Mouse (Mus musculus) neural tube, embryonic 13.5 days (tissue): ENCODE data around the gene Zfp691. TPM values are rescaled to one million over a fixed set of nuclear protein-coding genes. Genes with fewer than 3 reads are reported as not detected.
A peak's percentile ranks its signal among the peaks of the same experiment; 100 is the strongest.

ENCODE experiments used
- ATAC-seq: fragments of 200-750 bp; cut with Nextera tagmentation; 2 replicates; pipeline ENCODE4 v1.8.0; 2017; ENCODE audit warnings: low read depth, mild to moderate bottlenecking, moderate TSS enrichment, moderate library complexity
- H3K27ac ChIP-seq: fragments of 300-500 bp; sonication (generic); replicated peaks from 2 replicates; pipeline ENCODE4 v1.5.1; 2015; ENCODE audit warnings: moderate library complexity, mild to moderate bottlenecking, inconsistent platforms
- H3K27me3 ChIP-seq: fragments of 300-500 bp; sonication (generic); 2 replicates; pipeline ENCODE4 v1.6.1; 2015; ENCODE audit warnings: mild to moderate bottlenecking, inconsistent platforms
- H3K36me3 ChIP-seq: fragments of 300-500 bp; sonication (generic); 2 replicates; pipeline ENCODE4 v1.6.1; 2015; ENCODE audit warnings: mild to moderate bottlenecking, inconsistent platforms
- H3K4me1 ChIP-seq: fragments of 300-500 bp; sonication (generic); replicated peaks from 2 replicates; pipeline ENCODE4 v1.6.1; 2015; ENCODE audit warnings: inconsistent platforms
- H3K4me2 ChIP-seq: fragments of 300-500 bp; sonication (generic); 2 replicates; pipeline ENCODE4 v1.6.1; 2015; ENCODE audit warnings: inconsistent platforms, mild to moderate bottlenecking, moderate library complexity
- H3K4me3 ChIP-seq: fragments of 300-500 bp; sonication (generic); 2 replicates; pipeline ENCODE4 v1.5.1; 2015; ENCODE audit warnings: mild to moderate bottlenecking, inconsistent platforms
- H3K9ac ChIP-seq: fragments of 300-500 bp; sonication (generic); 2 replicates; pipeline ENCODE4 v1.6.1; 2015; ENCODE audit warnings: moderate library complexity, mild to moderate bottlenecking, inconsistent platforms
- H3K9me3 ChIP-seq: fragments of 300-500 bp; sonication (generic); 2 replicates; pipeline ENCODE4 v1.6.1; 2016; ENCODE audit warnings: inconsistent platforms
- WGBS: fragments of 180-500 bp; shearing (Covaris S2); methylation state at CpG from one replicate; pipeline ENCODE4 v1.1.7; 2015; 5-methylcytosine and 5-hydroxymethylcytosine counted together
- polyA plus RNA-seq: library from polyadenylated mRNA; unstranded; fragments of >200 nt; fragmentation: Nextera tagmentation; extraction: Ambion mirVana; gene quantifications from 2 replicates; pipeline ENCODE4 v1.2.1, GENCODE M21; 2015

Gene Zfp691
- 7.8 and 10.1 TPM in 2 replicates for polyA plus RNA-seq

DNA sequence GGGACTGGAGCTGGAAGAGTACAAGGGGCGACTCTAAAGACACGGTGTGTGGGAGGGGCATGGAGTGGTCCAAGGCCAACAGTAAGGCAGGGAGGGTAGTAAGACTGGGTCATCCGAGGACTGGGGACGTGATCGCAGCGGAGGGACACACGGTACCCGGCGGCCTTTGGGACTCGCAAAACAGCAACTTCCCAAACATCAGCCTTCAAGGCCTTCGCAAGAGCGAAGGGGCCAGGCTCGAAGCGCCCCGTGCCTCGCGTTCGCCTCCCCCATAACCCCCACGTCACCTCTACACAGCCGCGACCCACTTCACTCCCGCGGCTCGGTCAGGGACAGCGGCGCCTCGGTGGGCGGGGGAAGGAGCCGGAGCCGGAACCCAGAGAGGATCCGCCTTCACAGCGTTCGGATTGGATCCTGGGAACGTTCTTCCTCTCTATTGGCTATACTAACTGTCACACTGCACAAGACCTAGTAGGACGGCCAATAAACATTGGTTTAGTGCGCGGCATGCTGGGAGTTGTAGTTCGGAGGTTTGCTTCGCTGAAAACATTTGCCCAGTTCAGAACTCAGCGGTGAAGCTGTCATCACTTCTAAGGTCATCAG is at the start of gene Zfp691:
Zfp691 (minus strand) TSS at position 345 of the 603 bp plus-strand sequence.
- H3K4me2 ChIP-seq, result peak within 1 kb of the TSS; percentile 76
- no peaks in the 10 kb centered on the region for H3K27me3 ChIP-seq
- H3K9ac ChIP-seq, result peak within 1 kb of the TSS; percentile 86
- WGBS, result under 1% methylated on average over 40 of the region's 40 CpGs
- peak within 1 kb of the TSS; percentile 71 for H3K4me3 ChIP-seq
- H3K4me1 ChIP-seq, result peaks cover 27% of the 10 kb centered on the region
- peak; percentile 100 for ATAC-seq
- peaks cover 21% of the 10 kb centered on the region for H3K36me3 ChIP-seq
- H3K27ac ChIP-seq, result peak within 1 kb of the TSS; percentile 59; the same call in 1 of the 2 replicates
- H3K9me3 ChIP-seq, result no peaks in the 10 kb centered on the region

DNA sequence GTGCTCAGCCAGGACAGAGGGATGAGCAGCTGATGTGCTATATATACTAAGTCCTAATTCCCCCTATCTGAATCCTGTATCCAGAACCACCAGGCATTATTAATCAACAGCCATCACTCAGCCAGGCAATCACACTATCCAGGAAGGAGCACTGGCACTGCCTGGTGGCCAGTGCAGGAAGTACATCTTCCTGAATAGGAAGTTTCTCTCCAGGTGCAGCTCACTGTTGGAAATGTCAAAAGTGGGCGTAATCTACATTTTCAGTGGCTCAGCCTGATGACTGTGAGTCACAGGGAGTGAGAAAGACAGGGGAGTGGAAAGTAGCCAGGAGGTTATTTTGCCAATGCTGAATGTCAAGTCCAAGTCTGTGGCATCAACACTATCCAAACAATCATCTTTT is 49.7 kb upstream of the Zfp691 start:
- no peak overlapping the region for H3K9ac ChIP-seq
- no peak overlapping the region for H3K27ac ChIP-seq
- H3K4me1 ChIP-seq, result no peaks in the 10 kb centered on the region
- 97% methylated on average over 1 of the region's 1 CpGs for WGBS
- no peaks in the 10 kb centered on the region for H3K27me3 ChIP-seq
- H3K9me3 ChIP-seq, result no peaks in the 10 kb centered on the region
- ATAC-seq, result no peak
- H3K4me2 ChIP-seq, result no peak overlapping the region
- no peak overlapping the region for H3K4me3 ChIP-seq
- peaks cover 55% of the 10 kb centered on the region for H3K36me3 ChIP-seq

DNA sequence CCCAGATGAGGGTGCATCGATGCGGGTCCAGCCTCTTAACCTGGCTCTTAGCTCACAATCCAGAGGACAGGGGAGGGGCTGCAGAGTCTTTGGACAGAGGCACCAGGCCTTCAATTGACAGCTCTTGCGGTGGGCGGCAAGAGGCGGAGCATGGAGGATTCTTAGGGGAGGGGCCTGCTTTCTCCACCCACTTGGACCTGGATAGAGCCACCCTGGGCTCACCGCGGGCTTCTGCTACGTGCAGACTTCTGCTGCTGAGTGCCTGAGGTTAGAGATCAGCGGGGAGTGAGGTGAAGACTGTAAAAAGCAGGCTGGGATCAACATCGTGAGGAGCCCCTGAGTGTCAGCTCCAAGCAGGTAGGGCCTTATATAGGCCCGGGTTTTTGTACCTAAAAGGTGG is 44.2 kb upstream of the Zfp691 start, which contains the start of gene Tmem269:
Tmem269 (minus strand) TSS at position 49 of the 400 bp plus-strand sequence.
- 14% methylated on average over 11 of the region's 11 CpGs for WGBS
- Histone ChIP-seq H3K27me3 (no peaks in the 10 kb centered on the region), H3K4me2 (no peak within 1 kb of the TSS), H3K4me1 (peaks cover 10% of the 10 kb centered on the region; the same call in 1 of the 2 replicates), H3K9ac (no peak within 1 kb of the TSS), H3K27ac (no peak within 1 kb of the TSS), H3K4me3 (no peak within 1 kb of the TSS), H3K36me3 (0 out of 2 replicates have a peak, but pooled peaks cover 4% of the 10 kb centered on the region), H3K9me3 (no peaks in the 10 kb centered on the region)
- ATAC-seq, result no peak

DNA sequence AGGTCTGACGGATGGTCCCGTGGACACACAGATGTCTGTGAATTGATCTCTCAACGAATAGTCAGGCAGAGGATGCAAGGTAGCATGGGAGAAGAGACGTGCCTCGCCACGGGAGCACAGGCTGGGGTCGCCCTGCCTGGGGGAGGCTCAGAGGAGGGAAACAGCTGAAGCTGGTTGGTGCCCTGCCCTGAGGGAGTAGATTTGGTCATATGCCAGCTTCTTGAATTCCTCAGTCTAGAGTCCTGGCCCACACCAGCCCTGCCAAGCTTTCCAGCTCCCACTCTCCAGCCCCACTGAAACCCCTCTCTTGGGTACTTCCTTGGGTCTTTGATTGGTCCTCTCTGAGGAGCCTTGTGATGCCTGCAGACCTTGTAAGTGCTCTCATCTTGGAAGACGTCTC is 42.7 kb upstream of the Zfp691 start:
- ATAC-seq, result no peak
- Histone ChIP-seq H3K27ac (no peak overlapping the region), H3K4me3 (no peak overlapping the region), H3K27me3 (no peaks in the 10 kb centered on the region), H3K36me3 (no peaks in the 10 kb centered on the region), H3K9ac (no peak overlapping the region), H3K4me2 (no peak overlapping the region), H3K4me1 (peaks cover 10% of the 10 kb centered on the region; the same call in 1 of the 2 replicates), H3K9me3 (no peaks in the 10 kb centered on the region)
- WGBS, result 73% methylated on average over 8 of the region's 8 CpGs

DNA sequence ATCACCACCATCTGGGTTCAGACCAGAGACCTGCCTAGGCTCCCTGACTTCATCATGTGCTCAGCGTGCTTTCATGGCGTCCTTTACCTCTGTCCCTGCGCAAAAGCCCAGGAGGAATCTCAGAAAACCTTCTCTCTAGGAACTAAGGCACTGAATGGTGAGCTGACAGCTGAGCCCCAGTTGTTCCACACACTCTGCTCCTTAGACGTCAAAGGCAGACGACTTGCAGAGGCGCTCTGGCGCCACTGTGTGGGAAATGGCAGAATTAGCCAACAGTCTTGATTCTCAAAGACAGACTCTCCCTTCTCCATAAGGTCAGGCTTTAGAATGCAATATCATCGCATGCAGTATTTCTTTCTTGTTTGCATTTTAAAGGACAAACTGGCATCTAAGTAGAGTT is 30.7 kb upstream of the Zfp691 start:
- Histone ChIP-seq H3K9ac (no peak overlapping the region), H3K4me3 (no peak overlapping the region), H3K36me3 (peaks cover 24% of the 10 kb centered on the region), H3K4me1 (peaks cover 13% of the 10 kb centered on the region), H3K27ac (no peak overlapping the region), H3K27me3 (no peaks in the 10 kb centered on the region), H3K9me3 (no peaks in the 10 kb centered on the region), H3K4me2 (no peak overlapping the region)
- WGBS, result 17% methylated on average over 8 of the region's 8 CpGs
- ATAC-seq, result peak; percentile 74; the same call in 1 of the 2 replicates

DNA sequence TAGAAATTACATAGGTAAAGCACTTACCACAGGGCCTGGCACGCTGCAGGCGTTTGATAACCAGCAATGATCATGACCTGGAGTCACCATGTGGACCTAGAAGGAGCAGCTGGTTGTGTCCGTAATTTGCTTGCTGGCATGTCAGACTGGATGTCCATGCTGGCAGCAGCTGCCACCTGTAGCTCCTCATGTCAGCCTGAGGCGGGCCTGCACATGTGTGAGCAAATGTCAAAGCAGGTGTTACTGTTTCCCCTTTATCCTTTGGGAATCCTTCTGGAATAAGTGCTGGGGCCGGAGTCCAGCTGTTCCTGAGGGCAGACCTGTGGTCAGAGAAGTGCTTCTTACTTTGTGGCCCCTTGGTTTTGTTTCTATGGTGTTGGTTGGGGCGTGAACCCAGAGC is 24.1 kb upstream of the Zfp691 start:
- Histone ChIP-seq H3K4me2 (0 out of 2 replicates have a peak overlapping the region, but pooled peaks have one; percentile 70), H3K9ac (no peak overlapping the region), H3K4me1 (peaks cover 31% of the 10 kb centered on the region), H3K36me3 (peaks cover 35% of the 10 kb centered on the region), H3K9me3 (no peaks in the 10 kb centered on the region), H3K27me3 (no peaks in the 10 kb centered on the region), H3K27ac (no peak overlapping the region), H3K4me3 (no peak overlapping the region)
- no peak for ATAC-seq
- WGBS, result 82% methylated on average over 6 of the region's 6 CpGs

DNA sequence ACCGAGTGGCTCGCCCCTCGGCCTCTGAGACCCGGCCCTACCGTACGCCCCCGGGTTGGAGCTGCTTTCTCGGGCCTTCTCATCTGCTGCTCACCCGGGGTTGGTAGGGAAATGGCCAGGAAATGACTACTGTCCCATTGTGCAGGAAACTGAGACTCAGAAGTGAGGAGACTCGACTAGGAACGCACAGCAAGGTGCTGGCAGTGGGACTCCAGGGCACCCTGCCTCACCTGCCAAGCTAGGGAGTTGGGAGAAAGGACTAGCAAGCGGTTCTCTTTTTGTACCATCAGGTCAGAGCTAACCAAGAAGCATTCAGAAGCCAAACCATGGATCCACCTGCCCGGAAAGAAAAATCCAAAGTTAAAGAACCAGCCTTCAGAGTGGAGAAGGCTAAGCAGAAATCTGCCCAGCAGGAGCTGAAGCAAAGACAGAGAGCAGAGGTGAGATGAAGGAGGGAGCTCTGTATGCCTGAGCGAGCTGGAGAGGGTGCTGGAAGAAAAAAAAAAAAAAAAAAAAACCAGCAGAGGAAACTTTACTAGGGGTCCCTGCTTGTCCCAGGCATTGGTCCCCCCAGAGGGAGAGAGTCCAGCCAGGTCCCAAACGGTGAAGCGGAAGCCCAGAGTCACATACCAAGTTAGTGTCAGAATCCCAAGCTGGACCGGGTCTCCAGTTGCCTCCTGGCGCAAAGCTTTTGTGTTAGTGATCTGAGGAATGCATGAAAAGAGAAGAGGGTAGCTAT is 21.8 kb upstream of the Zfp691 start:
- Histone ChIP-seq H3K4me3 (peak overlapping the region; percentile 63), H3K27ac (peak overlapping the region; percentile 85)

DNA sequence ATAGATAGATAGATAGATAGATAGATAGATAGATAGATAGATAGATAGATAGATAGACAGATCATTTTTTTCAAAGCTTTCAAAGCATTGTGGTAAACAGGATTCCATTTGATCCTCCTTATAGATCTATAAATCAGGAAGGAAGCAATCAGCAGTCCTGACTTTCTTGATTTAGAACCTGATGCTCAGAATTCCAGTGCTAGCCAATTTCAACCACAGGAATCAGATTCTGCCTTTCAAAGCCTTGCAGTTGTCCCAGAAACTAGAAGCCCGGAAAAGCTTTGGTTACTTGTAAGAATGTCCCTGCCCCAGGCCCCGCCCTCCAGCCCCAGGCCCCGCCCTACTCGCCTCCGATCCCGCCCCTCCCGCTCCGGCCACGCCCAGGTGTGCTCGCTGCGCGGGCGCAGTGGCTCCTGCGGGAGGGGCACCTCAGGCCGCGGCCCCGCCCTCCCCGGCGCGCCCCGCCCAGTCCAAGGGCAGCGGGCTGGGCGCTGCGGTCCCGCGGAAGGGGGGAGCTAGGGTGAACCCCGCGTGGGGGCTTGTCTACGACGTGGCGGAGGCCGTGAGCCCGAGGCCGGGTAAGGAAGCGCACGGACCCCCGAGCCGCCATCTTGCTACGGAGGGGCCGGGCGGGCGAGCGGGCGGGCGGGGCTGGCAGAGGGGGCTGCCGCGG is 21.1 kb upstream of the Zfp691 start, which contains the start of gene Svbp:
Svbp (plus strand) TSS at position 398 of the 673 bp plus-strand sequence.
- peak within 1 kb of the TSS; percentile 85 for H3K27ac ChIP-seq
- H3K4me1 ChIP-seq, result peaks cover 31% of the 10 kb centered on the region
- peak within 1 kb of the TSS; percentile 63 for H3K4me3 ChIP-seq
- peak within 1 kb of the TSS; percentile 81 for H3K9ac ChIP-seq
- H3K9me3 ChIP-seq, result no peaks in the 10 kb centered on the region
- WGBS, result under 1% methylated on average over 29 of the region's 47 CpGs
- ATAC-seq, result peak; percentile 93
- H3K27me3 ChIP-seq, result no peaks in the 10 kb centered on the region
- H3K36me3 ChIP-seq, result peaks cover 11% of the 10 kb centered on the region; the same call in 1 of the 2 replicates
- peak within 1 kb of the TSS; percentile 70 for H3K4me2 ChIP-seq

More for the DNA sequence above, 21.8 kb upstream of the Zfp691 start:
- H3K4me1 ChIP-seq, result peaks cover 31% of the 10 kb centered on the region
- ATAC-seq, result peak; percentile 30; the same call in 1 of the 2 replicates
- peaks cover 18% of the 10 kb centered on the region for H3K36me3 ChIP-seq
- 7% methylated on average over 18 of the region's 18 CpGs for WGBS
- H3K9ac ChIP-seq, result peak overlapping the region; percentile 81
- H3K27me3 ChIP-seq, result no peaks in the 10 kb centered on the region
- H3K4me2 ChIP-seq, result peak overlapping the region; percentile 70
- no peaks in the 10 kb centered on the region for H3K9me3 ChIP-seq

DNA sequence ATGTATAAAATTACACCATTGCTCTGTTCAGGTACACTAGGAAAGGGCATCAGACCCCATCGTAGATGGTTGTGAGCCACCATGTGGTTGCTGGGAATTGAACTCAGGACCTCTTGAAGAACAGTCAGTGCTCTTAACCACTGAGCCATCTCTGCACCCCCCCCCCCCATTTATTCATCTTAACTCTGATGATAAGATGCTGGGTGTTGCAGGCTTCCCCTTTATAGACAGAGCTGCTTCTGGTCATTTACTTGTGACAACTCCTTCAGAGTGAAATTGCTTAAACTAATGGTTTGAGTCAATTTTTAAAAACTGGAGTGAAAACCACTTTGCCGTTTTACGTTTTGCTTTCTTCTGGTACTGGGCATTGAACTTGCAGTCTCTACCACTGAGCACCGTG is 18.8 kb upstream of the Zfp691 start:
- H3K4me3 ChIP-seq, result no peak overlapping the region
- no peak overlapping the region for H3K27ac ChIP-seq
- H3K4me1 ChIP-seq, result peaks cover 22% of the 10 kb centered on the region
- no peak overlapping the region for H3K4me2 ChIP-seq
- ATAC-seq, result no peak
- H3K9ac ChIP-seq, result no peak overlapping the region
- 83% methylated on average over 4 of the region's 4 CpGs for WGBS
- H3K36me3 ChIP-seq, result 0 out of 2 replicates have a peak, but pooled peaks cover 1% of the 10 kb centered on the region
- H3K27me3 ChIP-seq, result no peaks in the 10 kb centered on the region
- H3K9me3 ChIP-seq, result no peaks in the 10 kb centered on the region

DNA sequence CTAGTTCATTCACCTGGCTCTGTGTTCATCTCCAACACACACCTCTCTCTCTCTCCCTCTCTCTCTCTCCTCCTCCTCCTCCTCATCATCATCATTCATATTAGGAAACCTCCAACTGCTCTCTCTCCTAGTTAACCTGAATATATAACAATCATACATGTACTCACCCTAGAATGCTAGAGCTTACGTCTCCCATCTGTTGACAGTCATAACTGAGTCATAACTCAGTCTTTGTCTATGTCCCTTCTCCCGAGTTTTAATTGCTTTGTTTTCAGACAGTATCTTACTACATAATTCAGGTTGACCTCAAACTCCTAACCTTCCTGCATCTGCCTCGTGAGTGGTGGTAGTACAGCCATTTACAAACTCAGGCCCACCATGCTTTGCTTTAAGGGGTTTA is 17.3 kb upstream of the Zfp691 start:
- no peak overlapping the region for H3K9ac ChIP-seq
- H3K4me1 ChIP-seq, result peaks cover 7% of the 10 kb centered on the region
- no peaks in the 10 kb centered on the region for H3K9me3 ChIP-seq
- no peak overlapping the region for H3K4me3 ChIP-seq
- no peak overlapping the region for H3K27ac ChIP-seq
- ATAC-seq, result no peak
- 74% methylated on average over 3 of the region's 3 CpGs for WGBS
- no peak overlapping the region for H3K4me2 ChIP-seq
- no peaks in the 10 kb centered on the region for H3K36me3 ChIP-seq
- H3K27me3 ChIP-seq, result no peaks in the 10 kb centered on the region

DNA sequence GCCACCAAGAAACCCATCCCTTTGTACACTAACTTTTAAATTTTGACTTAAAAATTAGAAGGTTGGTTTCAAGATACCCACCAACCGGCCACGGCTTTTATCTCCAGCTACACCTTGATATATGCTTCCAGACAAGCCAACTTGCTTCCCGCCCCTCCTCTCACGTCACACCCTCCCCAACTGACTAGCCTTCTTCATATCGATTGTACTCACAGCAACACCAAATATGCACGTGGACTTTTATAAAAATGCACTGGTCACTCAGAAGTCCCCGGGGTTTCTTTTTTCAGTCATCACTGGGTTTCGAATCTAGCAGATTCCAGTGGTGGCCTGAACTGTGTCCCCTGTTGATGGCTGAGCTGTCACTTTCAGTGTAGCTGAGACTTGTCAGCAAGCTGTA is 16.6 kb upstream of the Zfp691 start:
- no peak for ATAC-seq
- no peak overlapping the region for H3K4me3 ChIP-seq
- no peak overlapping the region for H3K4me2 ChIP-seq
- WGBS, result 86% methylated on average over 8 of the region's 8 CpGs
- H3K9ac ChIP-seq, result no peak overlapping the region
- no peaks in the 10 kb centered on the region for H3K27me3 ChIP-seq
- H3K36me3 ChIP-seq, result no peaks in the 10 kb centered on the region
- no peaks in the 10 kb centered on the region for H3K9me3 ChIP-seq
- peaks cover under 1% of the 10 kb centered on the region; the same call in 1 of the 2 replicates for H3K4me1 ChIP-seq
- H3K27ac ChIP-seq, result no peak overlapping the region

DNA sequence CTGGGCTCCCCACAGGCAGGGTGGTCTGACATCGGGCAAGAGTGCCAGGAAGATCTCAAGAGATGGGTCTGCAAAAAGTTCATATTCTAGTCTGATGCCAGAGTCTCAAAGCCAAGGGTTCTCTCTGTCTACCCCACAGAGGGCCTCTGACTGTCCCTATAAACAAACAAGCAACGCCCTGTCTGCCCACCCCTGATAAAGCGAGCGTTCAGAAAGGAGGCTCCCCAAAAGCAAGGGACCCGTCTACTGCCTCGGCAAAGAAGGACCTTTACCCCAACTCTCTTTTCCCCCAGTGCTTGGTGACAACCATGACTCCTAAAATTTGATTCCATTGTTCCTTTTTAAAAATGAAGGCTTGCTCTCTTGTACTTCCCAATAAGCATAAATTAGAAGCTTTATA is 15.9 kb upstream of the Zfp691 start, which contains the start of gene Ermap:
Ermap (minus strand) TSS at position 148 of the 400 bp plus-strand sequence.
- Histone ChIP-seq H3K9me3 (no peaks in the 10 kb centered on the region), H3K4me2 (no peak within 1 kb of the TSS), H3K4me1 (no peaks in the 10 kb centered on the region), H3K27ac (no peak within 1 kb of the TSS), H3K27me3 (no peaks in the 10 kb centered on the region), H3K4me3 (no peak within 1 kb of the TSS), H3K9ac (no peak within 1 kb of the TSS), H3K36me3 (no peaks in the 10 kb centered on the region)
- 49% methylated on average over 6 of the region's 6 CpGs for WGBS
- ATAC-seq, result no peak
